ENCODE assay signal across 13 mouse cellular contexts in genomic region chr6:28633120-28633519, GRCm38 (mm10).
A peak's percentile ranks its signal among the peaks of the same experiment; 100 is the strongest.
DNase-seq lines count a peak whose midpoint lies in the region; ATAC-seq lines count a peak whose summit lies in the region.
"Had no signal": no experiment of that assay in that cellular context is flagged by ENCODE, and none has a peak within 500 bp of the region (broad histone marks: within the 10 kb centered on the region; RNA-seq: fewer than 3 reads in every experiment).

No protein-coding gene starts in this region.

- peak; percentile 24 for DNase-seq in embryo, embryonic 10 days (ENCODE audit: low spot score)
- DNase-seq in embryo, embryonic 9.5 days (ENCODE audit: extremely low spot score), result no peak
- DNase-seq in left cerebral cortex, postnatal 4 days, result peak; percentile 62
- no peak for DNase-seq in left cerebral cortex, postnatal 25 days (ENCODE audit: low spot score in 2 of 2)
- peak; percentile 79 for DNase-seq in forebrain, embryonic 14.5 days (ENCODE audit: low spot score)
- no peak for DNase-seq in gastrocnemius, postnatal 14 days
- DNase-seq: B cell, adult 2 months; layer of hippocampus, adult 9-11 months had no signal

- H3K9me3 ChIP-seq in forebrain, embryonic 14.5 days (replicated peaks; ENCODE audit: control insufficient read depth, low read length), result no peaks in the 10 kb centered on the region
- H3K9me3 ChIP-seq in midbrain, embryonic 13.5 days, result no peaks in the 10 kb centered on the region
- H3K9me3 ChIP-seq: stomach, embryonic 15.5 days had no signal

- no peak overlapping the region for H3K9ac ChIP-seq in forebrain, embryonic 14.5 days (ENCODE audit: low read length)
- no peak overlapping the region for H3K9ac ChIP-seq in midbrain, embryonic 13.5 days (replicated peaks)
- H3K9ac ChIP-seq: stomach, embryonic 15.5 days had no signal

- H3K4me3 ChIP-seq in forebrain, embryonic 14.5 days (ENCODE audit: low read depth, low read length), result no peak overlapping the region
- no peak overlapping the region for H3K4me3 ChIP-seq in midbrain, embryonic 13.5 days (replicated peaks)
- H3K4me3 ChIP-seq: stomach, embryonic 15.5 days had no signal

- no peak overlapping the region for H3K4me2 ChIP-seq in forebrain, embryonic 14.5 days (ENCODE audit: low read length)
- no peak overlapping the region for H3K4me2 ChIP-seq in midbrain, embryonic 13.5 days (replicated peaks)
- H3K4me2 ChIP-seq: liver, embryonic 11.5 days; stomach, embryonic 15.5 days had no signal

- peak overlapping the region; percentile 53 for H3K27ac ChIP-seq in forebrain, embryonic 14.5 days (ENCODE audit: low read depth, low read length)
- H3K27ac ChIP-seq in midbrain, embryonic 13.5 days, result no peak overlapping the region
- H3K27ac ChIP-seq: stomach, embryonic 15.5 days had no signal

- H3K36me3 ChIP-seq in forebrain, embryonic 14.5 days (ENCODE audit: control insufficient read depth, insufficient read depth, low read length), result no peaks in the 10 kb centered on the region
- H3K36me3 ChIP-seq in midbrain, embryonic 13.5 days, result no peaks in the 10 kb centered on the region

- H3K27me3 ChIP-seq in forebrain, embryonic 14.5 days (replicated peaks; ENCODE audit: control insufficient read depth, insufficient read depth, low read length), result no peaks in the 10 kb centered on the region
- no peaks in the 10 kb centered on the region for H3K27me3 ChIP-seq in midbrain, embryonic 13.5 days
- H3K27me3 ChIP-seq: Patski; stomach, embryonic 15.5 days had no signal

- intact Hi-C loops in left cerebral cortex, postnatal 4 days (cut with DNase I), result no loop called here
- intact Hi-C loops in left cerebral cortex, postnatal 25 days (cut with DNase I), result no loop called here
- intact Hi-C loops in gastrocnemius, postnatal 14 days (cut with DNase I; ENCODE audit: low total_unique reads), result no loop called here

- peak; percentile 68 for ATAC-seq in forebrain, embryonic 14.5 days
- peak; percentile 57 for ATAC-seq in midbrain, embryonic 13.5 days
- ATAC-seq in CD4-positive, CD25-positive, alpha-beta regulatory T cell, adult 4 months, result no peak
- ATAC-seq: Patski had no signal

- WGBS in forebrain, embryonic 14.5 days, result 17% methylated on average over 2 of the region's 2 CpGs
- WGBS in midbrain, embryonic 13.5 days, result 34% methylated on average over 2 of the region's 2 CpGs

- H3K4me1 ChIP-seq in forebrain, embryonic 14.5 days (ENCODE audit: control insufficient read depth, insufficient read depth, low read length), result peaks cover 34% of the 10 kb centered on the region
- peaks cover 39% of the 10 kb centered on the region for H3K4me1 ChIP-seq in midbrain, embryonic 13.5 days (replicated peaks)

Comparison
In these comparisons a context has a peak if more than half of its experiments do, and no peak if none do; other contexts are left out.
1. DNase-seq: peak in embryo, embryonic 10 days (single experiment), left cerebral cortex, postnatal 4 days (single experiment) and forebrain, embryonic 14.5 days (single experiment); none in embryo, embryonic 9.5 days (single experiment), left cerebral cortex, postnatal 25 days (0 of 2) and gastrocnemius, postnatal 14 days (single experiment).